Mouse (Mus musculus): ENCODE results near the gene Vmn1r188. TPM values are rescaled to one million over a fixed set of nuclear protein-coding genes. Genes with fewer than 3 reads are reported as not detected.
"Not testable (repeated sequence)": the region's sequence is repeated elsewhere in the genome, so short reads cannot be mapped to it uniquely, and the experiment has no call there.

Vmn1r188 gene
- polyA plus RNA-seq, 1 experiment from 2014 or later, result not detected

- H3K9me3 ChIP-seq; H3K36me3 ChIP-seq (replicated peaks); H3K27me3 ChIP-seq (ENCODE audit: poor library complexity, severe bottlenecking): not testable (repeated sequence)
- under 1% methylated on average over 47 of the region's 80 CpGs for WGBS
- H3K27ac ChIP-seq, result peak within 1 kb of the TSS; percentile 96
- DNase-seq (ENCODE audit: extremely low spot score, low spot score), result peak; percentile 90
- H3K4me1 ChIP-seq, result peaks cover 39% of the 10 kb centered on the region
- H3K4me3 ChIP-seq, result peak within 1 kb of the TSS; percentile 60
Measured at GRCm38 (mm10) chr13:22042568-22043502, 41.4 kb upstream of the Vmn1r188 start, which contains the start of the genes Hist1h2ag and Hist1h2bj. Gene Hist1h2ag (minus strand): TSS chr13:22042944. Gene Hist1h2bj (plus strand): TSS chr13:22043214.

- Histone ChIP-seq H3K27me3 (ENCODE audit: poor library complexity, severe bottlenecking) (no peaks in the 10 kb centered on the region), H3K36me3 (replicated peaks) (no peaks in the 10 kb centered on the region), H3K4me1 (peaks cover 35% of the 10 kb centered on the region), H3K4me3 (peak overlapping the region; percentile 52), H3K27ac (peak overlapping the region; percentile 86), H3K9me3 (no peaks in the 10 kb centered on the region)
- 2% methylated on average over 13 of the region's 14 CpGs for WGBS
- peak; percentile 41 for DNase-seq (ENCODE audit: extremely low spot score, low spot score)
Measured at GRCm38 (mm10) chr13:22043503-22044431, 40.5 kb upstream of the Vmn1r188 start.

- Histone ChIP-seq H3K9me3 (no peaks in the 10 kb centered on the region), H3K36me3 (replicated peaks) (no peaks in the 10 kb centered on the region), H3K27me3 (ENCODE audit: poor library complexity, severe bottlenecking) (no peaks in the 10 kb centered on the region), H3K4me1 (peaks cover 40% of the 10 kb centered on the region), H3K4me3 (peak overlapping the region; percentile 52), H3K27ac (0 out of 2 replicates have a peak overlapping the region, but pooled peaks have one; percentile 86)
- no peak for DNase-seq (ENCODE audit: extremely low spot score, low spot score)
- 83% methylated on average over 6 of the region's 6 CpGs for WGBS
Measured at GRCm38 (mm10) chr13:22044432-22045155, 39.6 kb upstream of the Vmn1r188 start.

- Histone ChIP-seq H3K27me3 (ENCODE audit: poor library complexity, severe bottlenecking) (no peaks in the 10 kb centered on the region), H3K4me3 (no peak overlapping the region), H3K4me1 (peaks cover 40% of the 10 kb centered on the region), H3K36me3 (replicated peaks) (no peaks in the 10 kb centered on the region), H3K9me3 (no peaks in the 10 kb centered on the region), H3K27ac (0 out of 2 replicates have a peak overlapping the region, but pooled peaks have one; percentile 5)
- no peak for DNase-seq (ENCODE audit: extremely low spot score, low spot score)
- WGBS, result 61% methylated on average over 2 of the region's 2 CpGs
Measured at GRCm38 (mm10) chr13:22045311-22045710, 38.9 kb upstream of the Vmn1r188 start.

- no peaks in the 10 kb centered on the region for H3K27me3 ChIP-seq (ENCODE audit: poor library complexity, severe bottlenecking)
- no peaks in the 10 kb centered on the region for H3K9me3 ChIP-seq
- 77% methylated on average over 2 of the region's 2 CpGs for WGBS
- no peaks in the 10 kb centered on the region for H3K36me3 ChIP-seq (replicated peaks)
- peaks cover 33% of the 10 kb centered on the region for H3K4me1 ChIP-seq
- no peak overlapping the region for H3K4me3 ChIP-seq
- H3K27ac ChIP-seq, result no peak overlapping the region
- DNase-seq (ENCODE audit: extremely low spot score, low spot score), result no peak
Measured at GRCm38 (mm10) chr13:22049041-22049440, 35.2 kb upstream of the Vmn1r188 start.

- 3% methylated on average over 14 of the region's 14 CpGs for whole genome bisulfite sequencing
- Histone ChIP-seq H3K27me3 (ENCODE audit: poor library complexity, severe bottlenecking) (no peaks in the 10 kb centered on the region), H3K27ac (peak overlapping the region; percentile 88), H3K4me3 (peak overlapping the region; percentile 61), H3K4me1 (peaks cover 24% of the 10 kb centered on the region), H3K9me3 (no peaks in the 10 kb centered on the region), H3K36me3 (replicated peaks) (no peaks in the 10 kb centered on the region)
- DNase-seq (ENCODE audit: extremely low spot score, low spot score), result peak; percentile 82
Measured at GRCm38 (mm10) chr13:22049737-22050440, 34.4 kb upstream of the Vmn1r188 start.

- no peaks in the 10 kb centered on the region for H3K36me3 ChIP-seq (replicated peaks)
- no peaks in the 10 kb centered on the region for H3K9me3 ChIP-seq
- H3K4me1 ChIP-seq, result peaks cover 20% of the 10 kb centered on the region
- DNase-seq (ENCODE audit: extremely low spot score, low spot score), result peak; percentile 95
- peak overlapping the region; percentile 61 for H3K4me3 ChIP-seq
- under 1% methylated on average over 52 of the region's 52 CpGs for WGBS
- no peaks in the 10 kb centered on the region for H3K27me3 ChIP-seq (ENCODE audit: poor library complexity, severe bottlenecking)
- H3K27ac ChIP-seq, result peak overlapping the region; percentile 88
Measured at GRCm38 (mm10) chr13:22050591-22051522, 33.4 kb upstream of the Vmn1r188 start.

- Histone ChIP-seq H3K4me1 (peaks cover 20% of the 10 kb centered on the region), H3K4me3 (peak overlapping the region; percentile 61), H3K27me3 (ENCODE audit: poor library complexity, severe bottlenecking) (no peaks in the 10 kb centered on the region), H3K36me3 (replicated peaks) (no peaks in the 10 kb centered on the region), H3K27ac (peak overlapping the region; percentile 88), H3K9me3 (no peaks in the 10 kb centered on the region)
- DNase-seq (ENCODE audit: extremely low spot score, low spot score), result no peak
- WGBS, result 19% methylated on average over 5 of the region's 5 CpGs
Measured at GRCm38 (mm10) chr13:22051523-22051859, 32.7 kb upstream of the Vmn1r188 start.

- Histone ChIP-seq H3K27ac (no peak overlapping the region), H3K27me3 (ENCODE audit: poor library complexity, severe bottlenecking) (no peaks in the 10 kb centered on the region), H3K4me3 (no peak overlapping the region), H3K9me3 (no peaks in the 10 kb centered on the region), H3K4me1 (peaks cover 20% of the 10 kb centered on the region), H3K36me3 (replicated peaks) (no peaks in the 10 kb centered on the region)
- WGBS, result 84% methylated on average over 1 of the region's 1 CpGs
- DNase-seq (ENCODE audit: extremely low spot score, low spot score), result no peak
Measured at GRCm38 (mm10) chr13:22053754-22054153, 30.5 kb upstream of the Vmn1r188 start.

GRCm38 (mm10) chr13:22061422-22061821 is 22.8 kb upstream of the Vmn1r188 start:
- Histone ChIP-seq H3K27me3 (ENCODE audit: poor library complexity, severe bottlenecking) (no peaks in the 10 kb centered on the region), H3K4me3 (no peak overlapping the region), H3K9me3 (no peaks in the 10 kb centered on the region), H3K36me3 (replicated peaks) (no peaks in the 10 kb centered on the region), H3K27ac (no peak overlapping the region), H3K4me1 (no peaks in the 10 kb centered on the region)
- DNase-seq (ENCODE audit: extremely low spot score, low spot score), result no peak
- WGBS, result 86% methylated on average over 1 of the region's 1 CpGs

- 75% methylated on average over 1 of the region's 1 CpGs for WGBS
- Histone ChIP-seq H3K4me1 (no peaks in the 10 kb centered on the region), H3K36me3 (replicated peaks) (no peaks in the 10 kb centered on the region), H3K27ac (no peak overlapping the region), H3K27me3 (ENCODE audit: poor library complexity, severe bottlenecking) (no peaks in the 10 kb centered on the region), H3K9me3 (no peaks in the 10 kb centered on the region), H3K4me3 (no peak overlapping the region)
- DNase-seq (ENCODE audit: extremely low spot score, low spot score), result no peak
Measured at GRCm38 (mm10) chr13:22063468-22063867, 20.8 kb upstream of the Vmn1r188 start.
